Comparison of ENCODE assay signal across 7 mouse cellular contexts in genomic region chr17:29094310-29095181, GRCm38 (mm10). TPM values are rescaled to one million over a fixed set of nuclear protein-coding genes. Genes with fewer than 3 reads are reported as not detected.
A peak's percentile ranks its signal among the peaks of the same experiment; 100 is the strongest.
DNase-seq lines count a peak whose midpoint lies in the region; ATAC-seq lines count a peak whose summit lies in the region.

No protein-coding gene starts in this region.

- peak overlapping the region; percentile 52 for H3K4me3 ChIP-seq in hindbrain, embryonic 13.5 days
- H3K4me3 ChIP-seq in limb, embryonic 10.5 days = peak overlapping the region; percentile 57
- H3K4me3 ChIP-seq in midbrain, embryonic 13.5 days (replicated peaks) = peak overlapping the region; percentile 49

- H3K9me3 ChIP-seq in hindbrain, embryonic 13.5 days = no peaks in the 10 kb centered on the region
- no peaks in the 10 kb centered on the region for H3K9me3 ChIP-seq in limb, embryonic 10.5 days (replicated peaks)
- no peaks in the 10 kb centered on the region for H3K9me3 ChIP-seq in midbrain, embryonic 13.5 days

- under 1% methylated on average over 66 of the region's 71 CpGs for WGBS in hindbrain, embryonic 13.5 days
- WGBS in limb, embryonic 10.5 days = 1% methylated on average over 71 of the region's 71 CpGs
- WGBS in midbrain, embryonic 13.5 days = 1% methylated on average over 71 of the region's 71 CpGs

- ATAC-seq in hindbrain, embryonic 13.5 days (ENCODE audit: low FRiP score) = peak; percentile 66
- ATAC-seq in midbrain, embryonic 13.5 days = peak; percentile 62

- H3K4me1 ChIP-seq in hindbrain, embryonic 13.5 days (replicated peaks) = peaks cover 25% of the 10 kb centered on the region
- peaks cover 27% of the 10 kb centered on the region for H3K4me1 ChIP-seq in limb, embryonic 10.5 days
- H3K4me1 ChIP-seq in midbrain, embryonic 13.5 days (replicated peaks) = peaks cover 23% of the 10 kb centered on the region

- peak overlapping the region; percentile 77 for H3K9ac ChIP-seq in hindbrain, embryonic 13.5 days
- H3K9ac ChIP-seq in midbrain, embryonic 13.5 days (replicated peaks) = peak overlapping the region; percentile 73

- DNase-seq in adrenal gland, adult (ENCODE audit: inconsistent age in 2 of 2, low spot score in 1 of 2) = peak; percentile 89 to 93
- DNase-seq in cerebellum, postnatal 14 days = peak; percentile 73 to 80
- DNase-seq in frontal cortex, postnatal 36 days (ENCODE audit: low spot score in 2 of 2) = peak; percentile 37 to 66
- peak; percentile 65 for DNase-seq in limb, embryonic 10.5 days (ENCODE audit: low spot score)
- peak; percentile 27 to 45 for DNase-seq in spleen, adult 18-20 months

- peaks cover 41% of the 10 kb centered on the region for H3K27me3 ChIP-seq in hindbrain, embryonic 13.5 days
- peaks cover 57% of the 10 kb centered on the region for H3K27me3 ChIP-seq in limb, embryonic 10.5 days (ENCODE audit: low read depth, poor library complexity, severe bottlenecking)
- H3K27me3 ChIP-seq in midbrain, embryonic 13.5 days = peaks cover 40% of the 10 kb centered on the region

- H3K4me2 ChIP-seq in hindbrain, embryonic 13.5 days = peak overlapping the region; percentile 88
- peak overlapping the region; percentile 70 for H3K4me2 ChIP-seq in midbrain, embryonic 13.5 days (replicated peaks)

- H3K27ac ChIP-seq in hindbrain, embryonic 13.5 days = peak overlapping the region; percentile 72; the same call in 1 of the 2 replicates
- peak overlapping the region; percentile 82 for H3K27ac ChIP-seq in limb, embryonic 10.5 days
- peak overlapping the region; percentile 15; the same call in 1 of the 2 replicates for H3K27ac ChIP-seq in midbrain, embryonic 13.5 days

- H3K36me3 ChIP-seq in hindbrain, embryonic 13.5 days = peaks cover 6% of the 10 kb centered on the region; the same call in 1 of the 2 replicates
- peaks cover 9% of the 10 kb centered on the region; the same call in 1 of the 2 replicates for H3K36me3 ChIP-seq in limb, embryonic 10.5 days
- no peaks in the 10 kb centered on the region for H3K36me3 ChIP-seq in midbrain, embryonic 13.5 days

RNA-seq across cellular contexts. Expression of gene Cdkn1a, which starts 3.8 kb away (rescaled TPM):
- 56.5 and 56.9 TPM in 2 replicates for polyA plus RNA-seq in hindbrain, embryonic 13.5 days (2015; fragmentation: Nextera tagmentation; extraction: Ambion mirVana)
- 22.2 and 28.8 TPM in 2 replicates for polyA plus RNA-seq in limb, embryonic 10.5 days (2016; fragmentation: Nextera tagmentation; extraction: Ambion mirVana)
- 47.1 and 47.4 TPM in 2 replicates for polyA plus RNA-seq in midbrain, embryonic 13.5 days (2015; fragmentation: Nextera tagmentation; extraction: Ambion mirVana)

RNA-seq across cellular contexts. Expression of gene Rab44, which starts 19.4 kb away (rescaled TPM):
- 0.22 TPM in 1 of 2 replicates, not detected in the other for polyA plus RNA-seq in hindbrain, embryonic 13.5 days (2015; fragmentation: Nextera tagmentation; extraction: Ambion mirVana)
- 0.11 and 0.26 TPM in 2 replicates for polyA plus RNA-seq in limb, embryonic 10.5 days (2016; fragmentation: Nextera tagmentation; extraction: Ambion mirVana)
- not detected in 2 replicates for polyA plus RNA-seq in midbrain, embryonic 13.5 days (2015; fragmentation: Nextera tagmentation; extraction: Ambion mirVana)

Comparison
In these comparisons a context has a peak if more than half of its experiments do, and no peak if none do; other contexts are left out.
1. Peak in every context shown above with its lines: DNase-seq, ATAC-seq, H3K4me3 ChIP-seq and H3K27ac ChIP-seq.
2. DNase-seq: peak in every context shown above with its lines; median percentile 91 in adrenal gland, adult; 76 in cerebellum, postnatal 14 days; 65 in limb, embryonic 10.5 days; 52 in frontal cortex, postnatal 36 days; 36 in spleen, adult 18-20 months.
3. H3K27ac ChIP-seq: peak in every context shown above with its lines; median percentile 82 in limb, embryonic 10.5 days; 72 in hindbrain, embryonic 13.5 days; 15 in midbrain, embryonic 13.5 days.